Comparison of ENCODE assay signal across 8 mouse cellular contexts in genomic region chr7:57386517-57387340, GRCm38 (mm10). TPM values are rescaled to one million over a fixed set of nuclear protein-coding genes. Genes with fewer than 3 reads are reported as not detected.
DNase-seq lines count a peak whose midpoint lies in the region; ATAC-seq lines count a peak whose summit lies in the region.

TSS of gene Gabrg3 (minus strand) at chr7:57387188.

- under 1% methylated on average over 60 of the region's 71 CpGs for WGBS in kidney, embryonic 14.5 days
- 3% methylated on average over 71 of the region's 71 CpGs for WGBS in heart, embryonic 16.5 days
- 1% methylated on average over 70 of the region's 71 CpGs for WGBS in neural tube, embryonic 12.5 days

- peak within 1 kb of the TSS; percentile 52 for H3K4me3 ChIP-seq in kidney, embryonic 14.5 days (ENCODE audit: low read length)
- peak within 1 kb of the TSS; percentile 59 for H3K4me3 ChIP-seq in heart, embryonic 16.5 days (ENCODE audit: low read length)
- H3K4me3 ChIP-seq in neural tube, embryonic 12.5 days = peak within 1 kb of the TSS; percentile 59

- peak within 1 kb of the TSS; percentile 88 for H3K4me2 ChIP-seq in kidney, embryonic 14.5 days (replicated peaks; ENCODE audit: low read depth, low read length)
- H3K4me2 ChIP-seq in heart, embryonic 16.5 days (ENCODE audit: low read depth, low read length) = peak within 1 kb of the TSS; percentile 91
- peak within 1 kb of the TSS; percentile 97 for H3K4me2 ChIP-seq in neural tube, embryonic 12.5 days (replicated peaks)

- DNase-seq in kidney, adult 18-20 months = no peak
- peak; percentile 47 for DNase-seq in brain, embryonic 18.5 days (ENCODE audit: low read depth, low spot score)
- DNase-seq in left cerebral cortex, adult 8-10 months (ENCODE audit: low spot score in 2 of 2) = peak in 1 of 2 experiments; percentile 39

- peaks cover 20% of the 10 kb centered on the region for H3K27me3 ChIP-seq in kidney, embryonic 14.5 days (ENCODE audit: control insufficient read depth, insufficient read depth, low read length)
- peaks cover 30% of the 10 kb centered on the region for H3K27me3 ChIP-seq in heart, embryonic 16.5 days (ENCODE audit: control insufficient read depth, insufficient read depth, low read length)
- peaks cover 16% of the 10 kb centered on the region for H3K27me3 ChIP-seq in neural tube, embryonic 12.5 days (replicated peaks)

- H3K36me3 ChIP-seq in kidney, embryonic 14.5 days (ENCODE audit: control insufficient read depth, insufficient read depth, low read length) = no peaks in the 10 kb centered on the region
- no peaks in the 10 kb centered on the region for H3K36me3 ChIP-seq in heart, embryonic 16.5 days (ENCODE audit: control insufficient read depth, insufficient read depth)
- H3K36me3 ChIP-seq in neural tube, embryonic 12.5 days = no peaks in the 10 kb centered on the region

- ATAC-seq in kidney, embryonic 14.5 days (ENCODE audit: low FRiP score, low TSS enrichment) = peak; percentile 86
- ATAC-seq in heart, embryonic 16.5 days (replicated peaks; ENCODE audit: extremely low read depth, insufficient read depth, low FRiP score) = peak; percentile 55
- peak; percentile 88 for ATAC-seq in neural tube, embryonic 12.5 days (ENCODE audit: low FRiP score, low read depth)
- no peak for ATAC-seq in erythroblast, adult 5-6 weeks (replicated peaks; ENCODE audit: low FRiP score, poor library complexity, severe bottlenecking)
- ATAC-seq in erythroid progenitor cell, adult 5-6 weeks (replicated peaks; ENCODE audit: low FRiP score, poor library complexity, severe bottlenecking) = no peak

- no peaks in the 10 kb centered on the region for H3K9me3 ChIP-seq in kidney, embryonic 14.5 days (ENCODE audit: control insufficient read depth, low read length)
- H3K9me3 ChIP-seq in heart, embryonic 16.5 days (replicated peaks; ENCODE audit: control insufficient read depth, low read length) = no peaks in the 10 kb centered on the region
- no peaks in the 10 kb centered on the region for H3K9me3 ChIP-seq in neural tube, embryonic 12.5 days

- H3K4me1 ChIP-seq in kidney, embryonic 14.5 days (ENCODE audit: control insufficient read depth, insufficient read depth, low read length) = no peaks in the 10 kb centered on the region
- peaks cover 3% of the 10 kb centered on the region; the same call in 1 of the 2 replicates for H3K4me1 ChIP-seq in heart, embryonic 16.5 days (ENCODE audit: control insufficient read depth, insufficient read depth, low read length)
- H3K4me1 ChIP-seq in neural tube, embryonic 12.5 days = 0 out of 2 replicates have a peak, but pooled peaks cover 6% of the 10 kb centered on the region

- 0 out of 2 replicates have a peak within 1 kb of the TSS, but pooled peaks have one; percentile 42 for H3K9ac ChIP-seq in kidney, embryonic 14.5 days (ENCODE audit: low read depth, low read length)
- peak within 1 kb of the TSS; percentile 62 for H3K9ac ChIP-seq in heart, embryonic 16.5 days (ENCODE audit: low read length)
- H3K9ac ChIP-seq in neural tube, embryonic 12.5 days = peak within 1 kb of the TSS; percentile 60

- no peak within 1 kb of the TSS for H3K27ac ChIP-seq in kidney, embryonic 14.5 days (ENCODE audit: low read depth, low read length)
- no peak within 1 kb of the TSS for H3K27ac ChIP-seq in heart, embryonic 16.5 days (ENCODE audit: low read length)
- no peak within 1 kb of the TSS for H3K27ac ChIP-seq in neural tube, embryonic 12.5 days

RNA-seq across cellular contexts. Expression of gene Gabrg3, which starts in this region (rescaled TPM):
- polyA plus RNA-seq in kidney, embryonic 14.5 days (2014; fragmentation: Nextera tagmentation; extraction: Ambion mirVana) = 0.54 and 0.81 TPM in 2 replicates
- polyA plus RNA-seq in heart, embryonic 16.5 days (2015; fragmentation: Nextera tagmentation; extraction: Ambion mirVana) = 0.54 and 0.60 TPM in 2 replicates
- total RNA-seq in left cerebral cortex, adult 8-10 months (2022) = 10 to 100 TPM; 18.6 to 24.4 (median 21.1) TPM
- polyA plus RNA-seq in neural tube, embryonic 12.5 days (2016; fragmentation: Nextera tagmentation; extraction: Ambion mirVana) = 1.5 and 1.7 TPM in 2 replicates
- total RNA-seq in erythroblast, adult 5-6 weeks (2015; ENCODE audit: low replicate concordance) = not detected in 2 replicates
- total RNA-seq in erythroblast, adult 5-6 weeks (2017; ENCODE audit: low replicate concordance) = 0.84 TPM in 1 of 2 replicates, not detected in the other
- total RNA-seq in erythroid progenitor cell, adult 5-6 weeks (2015; ENCODE audit: low replicate concordance) = not detected in 2 replicates
- total RNA-seq in erythroid progenitor cell, adult 5-6 weeks (2017; ENCODE audit: low replicate concordance) = not detected in 2 replicates

Comparison
In these comparisons a context has a peak if more than half of its experiments do, and no peak if none do; other contexts are left out.
1. RNA of gene Gabrg3 (total RNA-seq): 18.6 to 24.4 TPM in left cerebral cortex, adult 8-10 months; 0.84 TPM in erythroblast, adult 5-6 weeks and not detected in erythroid progenitor cell, adult 5-6 weeks; every median in the first group is over 10 times any median in the second.
2. Peak in ATAC-seq, H3K4me3 ChIP-seq, H3K9ac ChIP-seq and H3K4me2 ChIP-seq in kidney, embryonic 14.5 days; RNA of the gene not detected or under 1 TPM.
3. Peak in ATAC-seq, H3K4me3 ChIP-seq, H3K9ac ChIP-seq and H3K4me2 ChIP-seq in heart, embryonic 16.5 days; RNA of the gene not detected or under 1 TPM.
4. Peak in every context shown above with its lines, with median percentiles within 50 percentile points of each other: H3K4me2 ChIP-seq, H3K4me3 ChIP-seq and H3K9ac ChIP-seq.